Mouse (Mus musculus): ENCODE data around the gene Ehd1.

Gene Ehd1

DNA sequence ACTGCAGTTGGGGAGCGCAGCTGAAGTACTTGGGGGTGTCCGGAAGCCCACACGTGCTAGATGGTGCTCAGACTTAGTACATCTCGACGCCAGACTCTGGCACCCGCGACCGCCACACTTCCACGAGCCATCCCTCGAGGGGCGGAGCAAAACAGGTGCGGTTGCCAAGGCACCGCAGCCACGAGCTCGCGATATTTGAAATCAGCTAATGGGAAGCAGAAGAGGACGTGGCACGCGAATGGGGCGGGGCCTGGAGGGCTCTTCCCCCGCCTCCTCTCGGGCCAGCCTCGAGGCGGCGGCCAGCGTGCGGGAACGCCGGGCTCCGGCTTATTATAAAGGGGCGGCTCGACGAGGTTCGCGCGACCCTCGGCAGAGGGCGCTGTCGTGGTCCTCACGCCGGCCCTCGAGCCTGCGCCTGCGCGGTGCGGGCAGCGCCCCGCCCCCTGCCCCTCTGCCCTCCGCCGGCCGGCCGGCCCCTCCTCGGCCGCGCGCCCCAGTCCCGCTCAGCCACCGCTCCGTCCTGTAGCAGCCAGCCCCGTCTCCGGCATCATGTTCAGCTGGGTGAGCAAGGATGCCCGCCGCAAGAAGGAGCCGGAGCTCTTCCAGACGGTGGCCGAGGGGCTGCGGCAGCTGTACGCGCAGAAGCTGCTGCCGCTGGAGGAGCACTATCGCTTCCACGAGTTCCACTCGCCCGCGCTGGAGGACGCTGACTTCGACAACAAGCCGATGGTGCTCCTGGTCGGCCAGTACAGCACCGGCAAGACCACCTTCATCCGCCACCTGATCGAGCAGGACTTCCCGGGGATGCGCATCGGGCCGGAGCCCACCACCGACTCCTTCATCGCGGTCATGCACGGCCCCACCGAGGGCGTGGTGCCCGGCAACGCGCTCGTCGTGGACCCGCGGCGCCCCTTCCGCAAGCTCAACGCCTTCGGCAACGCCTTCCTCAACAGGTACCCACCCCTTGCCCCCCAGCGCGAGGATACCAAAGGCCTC, at the start of gene Ehd1:
Gene Ehd1 (plus strand): TSS at position 300 of the 996 bp plus-strand sequence.
- DNase-seq = peak; percentile 98 to 99

DNA sequence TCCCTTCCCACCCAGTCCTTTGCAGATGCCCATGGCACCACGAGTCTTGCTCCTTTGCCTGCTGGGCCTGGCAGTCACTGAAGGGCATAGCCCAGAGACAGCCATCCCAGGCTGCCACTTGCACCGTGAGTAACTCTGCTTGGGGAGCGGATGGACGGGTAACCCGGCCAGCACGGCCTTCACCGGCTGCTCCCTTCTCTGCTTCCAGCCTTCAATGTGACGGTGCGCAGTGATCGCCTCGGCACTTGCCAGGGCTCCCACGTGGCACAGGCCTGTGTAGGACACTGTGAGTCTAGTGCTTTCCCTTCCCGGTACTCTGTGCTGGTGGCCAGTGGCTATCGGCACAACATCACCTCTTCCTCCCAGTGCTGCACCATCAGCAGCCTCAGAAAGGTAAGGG, 49.8 kb upstream of the Ehd1 start:
- DNase-seq = no peak

DNA sequence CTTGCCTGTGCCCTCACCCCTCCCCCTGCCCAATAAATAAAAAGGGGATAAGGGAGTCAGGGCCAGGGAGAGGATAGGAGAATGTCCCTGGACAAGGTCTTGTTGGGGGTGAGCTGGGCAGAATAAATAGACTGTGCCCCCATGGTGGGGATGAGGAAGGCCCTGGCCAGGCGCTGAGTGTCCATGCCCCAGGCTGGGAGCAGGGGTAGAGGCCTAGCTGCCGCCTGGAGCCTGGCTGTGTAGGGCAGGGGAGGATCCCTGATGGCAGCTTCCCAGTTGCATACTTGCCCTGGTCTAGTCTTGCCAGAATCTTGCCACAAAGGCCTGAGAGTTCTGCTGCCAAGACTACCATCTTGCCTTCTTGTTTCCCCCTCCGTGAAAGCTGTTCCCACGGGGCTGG, 48.7 kb upstream of the Ehd1 start:
- no peak for DNase-seq

DNA sequence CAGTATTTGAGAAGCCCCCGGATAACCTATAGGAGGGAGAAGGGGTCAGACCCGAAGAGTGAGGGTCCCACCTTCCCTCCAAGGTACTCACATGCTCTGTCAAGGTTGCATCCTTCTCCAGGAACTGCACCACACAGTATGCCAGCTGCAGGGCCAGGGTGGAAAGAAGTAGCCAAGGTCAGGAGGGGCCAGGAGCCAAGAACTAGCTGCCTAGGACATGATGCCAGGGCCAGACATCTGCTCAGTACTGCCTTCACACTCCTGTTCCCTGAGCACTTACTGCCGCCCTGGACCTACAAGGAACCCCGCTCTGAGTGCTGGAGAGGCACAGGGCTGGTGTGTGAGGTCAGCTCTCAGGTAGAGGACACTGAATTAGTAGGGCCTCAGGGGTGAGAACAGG, 46.1 kb upstream of the Ehd1 start:
- no peak for DNase-seq

DNA sequence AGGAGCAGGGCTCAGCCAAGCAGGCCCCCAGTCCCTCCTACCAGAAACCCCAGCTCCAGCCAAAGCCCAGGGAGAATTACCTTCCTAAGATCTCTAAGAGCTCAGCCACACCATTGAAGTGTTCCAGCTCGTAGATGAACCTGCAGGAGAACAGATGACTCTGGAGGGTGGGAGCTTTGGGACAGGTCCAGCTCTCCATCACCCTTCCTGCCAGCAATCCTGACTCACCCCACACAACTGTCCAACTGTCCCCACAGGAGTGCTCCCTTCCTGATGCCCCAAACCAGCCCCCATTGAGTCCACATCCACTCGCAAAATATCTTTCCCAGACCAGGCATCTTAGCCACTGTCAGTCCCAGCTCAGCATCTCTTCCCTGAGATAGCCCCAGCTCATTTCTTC, 45.5 kb upstream of the Ehd1 start:
- no peak for DNase-seq

DNA sequence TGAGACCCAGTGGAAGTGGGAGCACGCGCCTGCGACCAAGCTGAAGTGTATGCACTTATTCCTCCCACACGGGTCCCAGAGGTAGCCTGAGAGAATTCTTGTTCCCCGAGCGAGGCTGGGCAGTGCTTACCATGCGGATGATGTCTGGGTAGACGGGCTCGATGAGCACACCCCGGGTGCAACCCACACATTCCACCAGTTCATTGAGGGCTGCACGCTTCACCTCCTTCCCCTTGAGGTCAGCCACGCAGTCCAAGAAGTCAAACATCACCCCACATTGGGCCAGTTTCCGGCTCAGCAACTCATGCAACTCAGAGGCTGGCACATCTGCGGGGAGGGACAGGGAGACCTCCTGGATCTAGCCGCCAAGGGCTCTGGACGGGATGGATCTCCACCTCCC, 42.9 kb upstream of the Ehd1 start:
- no peak for DNase-seq

DNA sequence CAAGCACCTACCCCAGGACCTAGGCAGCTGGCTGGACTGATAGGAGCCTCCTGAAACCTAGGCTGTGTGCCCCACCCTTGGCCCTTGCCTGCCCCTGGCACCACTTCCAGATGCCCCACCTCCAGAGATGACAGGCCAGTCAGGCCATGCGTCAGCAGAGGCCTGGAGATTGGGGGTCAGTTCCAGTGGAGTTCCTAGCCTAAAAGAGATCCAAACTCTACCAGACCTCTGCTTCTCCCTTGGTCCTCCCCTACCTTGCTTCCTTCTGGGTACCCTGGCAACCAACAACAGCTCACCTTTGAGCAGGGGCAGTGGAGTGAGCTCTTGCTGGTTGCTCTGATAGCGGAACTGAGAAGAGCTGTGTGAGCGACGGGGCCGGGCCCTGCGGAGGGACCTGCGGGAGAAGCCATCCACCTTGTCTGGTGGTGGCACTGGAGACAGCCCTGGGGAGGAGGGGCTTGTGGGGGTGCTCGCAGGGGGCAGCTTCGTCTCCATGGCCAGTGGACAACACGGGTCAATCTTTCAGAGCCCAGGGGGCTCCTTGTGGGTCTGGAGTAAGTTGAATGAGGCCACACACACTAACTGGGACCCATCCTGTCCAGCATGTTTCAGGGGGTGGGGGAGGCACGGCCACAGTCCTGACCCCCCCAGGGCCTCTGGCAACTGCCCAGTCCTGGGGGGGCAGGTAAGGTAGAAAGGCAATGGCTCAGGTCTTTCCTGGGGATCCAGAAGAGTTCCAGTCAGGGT, 42.0 kb upstream of the Ehd1 start:
- DNase-seq = peak; percentile 57 to 63

DNA sequence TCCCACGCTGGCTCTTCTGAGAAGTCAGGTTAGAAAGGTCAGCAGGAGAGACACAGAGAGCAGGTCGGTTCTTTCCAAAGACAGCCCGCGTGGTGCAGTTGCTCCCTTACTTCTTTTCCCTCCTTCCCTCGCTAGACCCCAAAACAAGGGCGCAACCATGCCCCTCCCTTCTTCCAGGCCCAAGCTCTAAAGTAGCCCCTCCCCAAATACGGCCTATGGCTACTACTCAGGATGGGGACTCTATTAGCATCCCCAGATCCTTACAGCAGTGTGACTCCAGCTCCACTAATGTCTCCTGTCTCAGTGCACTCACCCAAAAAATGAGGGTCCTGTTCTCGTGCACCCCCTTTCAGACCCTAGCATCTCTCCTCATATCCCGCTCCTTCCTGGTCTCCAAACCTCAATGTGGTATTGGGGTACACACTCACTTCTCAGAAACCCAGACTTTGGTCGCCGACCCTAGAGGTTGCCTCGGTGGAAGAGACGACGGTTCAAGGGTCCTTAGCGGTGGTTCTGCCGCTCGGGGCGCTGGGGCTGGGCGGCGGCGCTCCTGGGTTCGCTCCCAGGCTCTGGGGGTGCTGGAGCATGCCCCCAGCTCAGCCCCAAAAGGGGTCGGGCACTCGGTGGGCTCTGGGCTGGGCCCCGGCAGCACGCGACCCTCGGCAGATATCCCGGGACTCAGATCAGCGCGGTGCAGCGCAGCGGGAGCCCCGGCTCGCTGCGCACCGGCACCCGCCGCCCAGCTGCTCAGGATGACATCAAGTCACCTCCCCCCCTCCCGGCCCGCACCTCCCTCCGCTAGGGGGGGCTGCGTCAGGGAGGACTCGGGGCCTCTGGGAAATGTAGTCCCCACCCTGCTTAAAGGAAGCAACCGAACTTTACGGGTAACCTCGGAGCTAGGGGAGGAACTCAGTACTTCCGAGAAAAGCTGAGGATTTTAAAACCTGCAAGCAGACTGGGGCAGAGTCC, 41.2 kb upstream of the Ehd1 start, which contains the start of gene Ppp2r5b:
Gene Ppp2r5b (minus strand): TSS at position 789 of the 969 bp plus-strand sequence.
- peak; percentile 96 to 98 for DNase-seq

DNA sequence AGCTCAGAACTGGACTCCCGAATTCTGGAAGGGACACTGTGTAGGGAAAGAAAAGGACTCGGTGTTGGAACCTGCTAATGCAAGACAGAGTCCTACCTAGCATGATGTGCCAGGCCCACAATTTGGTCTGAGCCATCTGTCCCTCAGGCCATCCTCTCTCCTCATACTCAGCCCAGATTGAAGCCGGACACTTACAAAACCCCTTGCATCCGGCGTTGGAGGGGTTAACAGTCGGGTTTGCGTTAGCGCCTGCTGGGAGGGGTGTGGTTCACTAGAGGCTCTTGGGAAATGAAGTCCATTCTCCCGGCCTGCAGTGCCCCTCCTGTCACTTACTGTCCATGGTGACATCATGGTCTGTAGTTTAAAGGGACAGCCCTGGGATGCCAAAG, 40.5 kb upstream of the Ehd1 start:
- DNase-seq = peak; percentile 92 to 94

DNA sequence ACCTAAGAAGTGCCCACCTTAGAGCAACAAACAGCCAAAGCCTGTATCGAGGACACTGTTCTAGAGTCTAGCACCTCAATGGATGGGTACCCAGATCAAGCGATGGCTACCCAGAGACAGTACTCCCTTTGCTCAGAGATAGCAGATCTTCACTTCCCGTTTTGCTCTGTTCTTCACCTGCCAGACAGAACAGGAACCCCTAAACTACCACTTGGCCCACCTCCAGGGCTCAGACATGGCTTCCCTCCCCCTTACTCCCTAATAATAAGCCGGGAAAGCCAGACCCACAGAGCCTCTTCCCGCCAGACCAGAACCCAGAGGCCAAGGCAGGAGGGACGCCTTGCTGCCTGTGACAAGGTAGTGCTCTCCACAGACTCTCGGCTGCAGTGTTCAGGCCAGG, 39.7 kb upstream of the Ehd1 start:
- no peak for DNase-seq

DNA sequence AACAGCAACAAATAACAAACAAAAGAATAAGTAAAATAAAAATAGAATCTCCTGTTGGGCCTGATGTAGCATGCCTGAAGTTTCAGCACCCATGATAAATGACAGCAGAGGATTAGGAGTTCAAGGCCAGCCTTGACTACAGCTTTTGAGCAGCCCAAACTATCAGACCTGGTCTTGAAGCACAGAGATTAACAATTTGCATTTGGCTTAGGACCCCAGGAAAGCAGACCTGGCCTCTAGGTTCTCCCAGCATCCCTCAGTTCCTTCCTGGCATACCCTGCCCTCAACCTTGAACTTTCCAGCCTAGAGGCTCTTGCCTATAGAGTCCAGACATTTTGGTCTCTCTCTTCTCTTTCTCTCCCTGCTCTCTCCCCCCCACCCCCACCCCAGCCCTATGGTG, 37.8 kb upstream of the Ehd1 start:
- DNase-seq = no peak

DNA sequence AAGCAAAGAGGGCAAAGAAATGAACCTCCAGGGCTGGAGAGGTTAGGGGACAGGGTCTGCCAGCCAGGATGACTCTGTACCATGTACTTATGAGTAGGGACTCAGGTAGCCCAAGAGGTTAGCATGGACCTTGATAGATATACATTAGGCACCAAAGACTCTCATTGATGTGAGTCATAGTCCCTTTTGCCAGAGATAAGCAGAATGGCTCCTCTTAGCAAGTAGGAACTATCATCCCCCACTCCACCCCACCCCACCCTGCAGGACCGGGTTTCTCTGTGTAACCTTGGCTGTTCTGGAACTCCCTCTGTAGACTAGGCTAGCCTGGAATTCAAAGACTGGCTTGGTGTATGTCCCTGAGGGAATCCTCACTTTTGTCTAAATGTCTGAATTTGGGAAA, 36.4 kb upstream of the Ehd1 start:
- no peak for DNase-seq

DNA sequence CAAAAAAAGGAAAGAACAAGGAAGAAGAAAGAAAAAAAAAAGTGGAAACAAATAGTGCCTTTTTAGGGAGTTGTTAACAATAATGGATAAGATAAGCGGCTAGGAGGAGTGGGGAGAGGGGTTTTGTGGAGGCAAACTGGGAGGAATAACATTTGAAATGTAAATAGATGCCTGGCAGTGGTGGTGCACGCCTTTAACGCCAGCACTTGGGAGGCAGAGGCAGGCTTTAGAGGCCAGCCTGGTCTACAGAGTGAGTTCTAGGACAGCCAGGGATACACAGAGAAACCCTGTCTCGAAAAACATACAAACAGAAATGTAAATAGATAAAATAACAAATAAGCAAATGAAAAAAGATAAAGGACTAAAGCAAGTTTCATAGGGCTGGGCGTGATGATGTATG, 35.8 kb upstream of the Ehd1 start:
- DNase-seq = no peak

DNA sequence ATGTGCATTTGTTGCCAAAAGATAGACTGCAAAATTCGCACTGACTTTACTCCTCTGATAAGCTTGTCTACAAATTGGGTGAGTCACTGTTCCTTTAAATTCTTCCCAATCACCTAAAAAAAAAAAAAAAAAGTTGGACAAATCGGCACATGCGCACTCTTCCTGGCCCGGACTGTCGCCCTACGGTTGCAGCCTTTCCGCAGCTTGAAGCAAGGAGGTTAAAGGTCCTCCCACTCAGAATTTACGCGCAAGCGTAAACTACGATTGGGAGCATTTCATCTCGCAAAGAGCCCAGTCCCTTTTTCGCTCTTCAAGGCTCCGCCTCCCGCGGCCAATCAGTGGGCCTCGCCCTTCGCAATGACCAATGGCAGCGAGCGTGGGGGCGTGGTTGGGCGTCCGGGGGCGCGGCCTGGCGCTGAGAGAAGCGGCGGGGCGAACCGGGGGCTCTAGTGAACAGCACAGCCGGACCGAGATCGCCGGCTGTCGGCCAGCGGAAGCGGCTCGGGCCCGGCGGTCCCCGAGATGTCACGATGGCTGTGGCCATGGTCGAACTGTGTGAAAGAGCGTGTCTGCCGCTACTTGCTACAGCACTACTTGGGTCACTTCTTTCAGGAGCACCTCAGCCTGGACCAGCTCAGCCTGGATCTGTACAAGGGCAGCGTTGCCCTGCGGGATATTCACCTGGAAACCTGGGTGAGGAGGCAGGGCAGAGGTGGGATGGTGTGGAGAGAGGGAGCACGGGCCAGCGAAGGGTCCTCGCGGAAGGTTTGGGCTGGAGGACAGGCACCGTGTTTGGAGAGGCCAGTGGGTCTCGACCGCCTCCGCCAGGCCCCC, 35.0 kb upstream of the Ehd1 start, which contains the start of gene Atg2a:
Gene Atg2a (plus strand): TSS at position 395 of the 834 bp plus-strand sequence.
- DNase-seq = peak; percentile 99 to 100

DNA sequence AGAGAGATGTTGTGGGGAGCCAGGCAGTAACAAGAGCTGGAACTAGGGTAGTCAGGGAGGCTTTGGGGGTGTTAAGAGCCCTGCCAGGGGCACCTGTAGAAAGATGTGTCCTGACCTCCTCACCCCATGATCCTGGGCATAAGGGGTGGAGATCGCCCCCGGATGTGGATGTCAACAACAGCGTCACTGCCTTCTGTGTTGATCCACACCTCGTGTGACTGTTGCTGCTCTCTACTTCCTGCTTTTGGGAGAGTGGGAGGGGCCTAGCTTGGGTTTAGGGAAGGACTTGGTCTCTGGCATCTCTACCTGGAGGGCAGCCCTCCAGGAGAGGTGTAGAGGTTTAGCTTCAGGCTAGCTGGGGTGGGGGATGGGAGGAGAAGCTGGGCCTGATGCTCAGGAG, 34.2 kb upstream of the Ehd1 start:
- peak; percentile 77 to 85 for DNase-seq

DNA sequence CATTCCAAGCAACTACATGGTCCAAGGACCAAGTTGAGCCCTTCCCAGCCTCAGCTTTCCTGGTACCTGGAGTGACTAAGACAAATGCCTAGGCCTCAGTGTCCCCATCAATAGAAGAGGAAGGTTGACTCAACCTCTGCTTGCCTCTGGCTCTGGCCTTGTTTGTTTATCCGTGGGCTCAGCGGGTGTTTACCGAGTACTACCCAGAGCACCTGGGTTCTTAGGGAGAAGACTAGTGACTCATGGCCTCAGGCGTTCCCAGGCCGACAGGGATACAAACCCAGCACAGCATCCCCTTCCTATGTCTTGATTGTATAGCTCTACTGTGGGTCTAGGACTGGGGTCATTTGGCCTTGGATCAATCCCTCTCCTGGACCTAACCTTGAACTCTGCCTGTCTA, 33.3 kb upstream of the Ehd1 start:
- DNase-seq = no peak

DNA sequence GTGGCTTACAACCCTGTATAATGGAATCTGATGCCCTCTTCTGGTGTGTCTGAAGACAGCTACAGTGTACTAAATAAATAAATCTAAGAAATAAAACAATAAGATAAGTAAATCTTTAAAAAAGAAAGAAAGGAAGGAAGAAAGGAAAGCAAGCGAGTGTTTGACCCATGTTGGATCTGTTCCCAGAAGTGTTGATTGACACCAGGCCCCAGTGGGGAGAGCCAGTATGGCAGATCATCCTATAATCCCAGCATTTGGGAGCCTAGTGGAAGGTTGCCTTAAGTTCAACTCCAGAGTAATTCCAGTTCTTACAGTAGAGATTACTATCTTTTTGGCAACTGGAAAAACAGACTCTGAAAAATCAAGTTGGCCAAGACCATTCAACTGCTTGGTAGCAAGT, 30.7 kb upstream of the Ehd1 start:
- DNase-seq = no peak

DNA sequence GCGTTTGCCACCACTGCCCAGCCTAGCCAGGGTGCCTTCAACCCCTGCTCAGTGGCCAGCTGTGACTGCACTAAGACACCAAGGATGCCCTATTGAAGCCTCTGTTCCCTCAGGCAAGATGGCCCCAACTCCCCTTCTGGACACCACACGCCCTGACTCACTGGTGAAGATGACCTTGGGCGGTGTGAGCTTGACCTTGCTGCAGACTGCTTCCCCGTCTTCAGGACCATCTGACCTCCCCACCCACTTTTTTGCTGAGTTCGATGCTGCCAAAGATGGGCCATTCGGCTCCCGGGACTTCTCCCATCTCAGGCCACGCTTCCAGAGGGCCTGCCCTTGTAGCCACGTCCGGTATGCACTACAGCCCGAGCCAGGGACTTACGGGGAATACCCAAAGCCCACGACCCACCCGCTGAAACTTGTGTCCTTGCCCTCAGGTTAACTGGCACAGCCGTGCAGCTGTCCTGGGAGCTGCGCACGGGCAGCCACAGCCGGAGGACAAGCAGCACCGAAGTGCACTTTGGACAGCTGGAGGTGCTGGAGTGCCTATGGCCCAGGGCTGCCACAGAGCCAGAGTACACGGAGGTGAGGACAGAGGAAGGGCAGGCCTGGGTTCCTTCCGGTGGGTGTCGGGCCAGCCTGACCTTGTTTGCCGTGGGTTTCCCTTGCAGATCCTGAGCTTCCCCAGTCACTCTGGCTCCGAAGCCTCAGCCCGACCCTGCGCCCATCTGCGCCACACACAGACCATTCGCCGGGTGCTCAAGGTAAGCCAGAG, 28.8 kb upstream of the Ehd1 start:
- no peak for DNase-seq

DNA sequence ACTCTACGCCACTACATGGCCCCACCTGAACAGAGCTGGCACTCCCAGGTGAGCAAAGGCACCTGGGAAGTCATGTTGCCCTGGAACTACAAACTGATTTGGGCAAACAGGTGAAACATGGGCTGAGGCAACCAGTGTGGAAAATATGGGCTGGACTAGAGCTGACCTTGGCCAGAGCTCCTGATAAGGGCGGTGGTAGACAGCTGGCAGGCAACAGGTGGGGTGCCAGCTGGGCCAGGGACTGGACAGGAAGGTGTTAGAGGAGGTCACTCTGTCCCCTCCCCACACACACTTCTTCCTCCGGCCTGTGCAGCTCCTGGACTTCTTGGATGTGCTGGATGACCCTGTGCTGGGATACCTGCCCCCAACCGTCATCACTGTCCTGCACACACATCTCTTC, 23.5 kb upstream of the Ehd1 start:
- DNase-seq = no peak

DNA sequence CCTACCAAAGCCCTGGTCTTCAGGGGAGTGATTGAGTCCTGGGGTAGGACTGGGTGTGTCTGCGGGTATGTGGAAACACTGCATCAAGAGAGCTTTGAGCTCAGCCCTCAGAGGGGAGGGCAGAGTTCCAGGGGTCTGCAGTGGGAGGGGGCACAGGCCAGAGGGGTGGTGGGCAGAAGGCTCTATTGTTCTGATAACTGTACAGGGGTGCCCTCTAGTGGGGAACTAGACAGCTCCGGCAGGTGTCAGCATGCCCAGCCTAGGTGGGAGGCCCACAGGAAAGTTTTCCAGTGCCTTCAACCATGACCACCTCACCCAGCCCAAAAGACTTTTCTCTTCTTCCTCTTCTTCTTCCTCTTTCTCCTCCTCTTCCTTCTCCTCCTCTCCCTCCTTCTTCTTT, 16.1 kb upstream of the Ehd1 start:
- DNase-seq = no peak

DNA sequence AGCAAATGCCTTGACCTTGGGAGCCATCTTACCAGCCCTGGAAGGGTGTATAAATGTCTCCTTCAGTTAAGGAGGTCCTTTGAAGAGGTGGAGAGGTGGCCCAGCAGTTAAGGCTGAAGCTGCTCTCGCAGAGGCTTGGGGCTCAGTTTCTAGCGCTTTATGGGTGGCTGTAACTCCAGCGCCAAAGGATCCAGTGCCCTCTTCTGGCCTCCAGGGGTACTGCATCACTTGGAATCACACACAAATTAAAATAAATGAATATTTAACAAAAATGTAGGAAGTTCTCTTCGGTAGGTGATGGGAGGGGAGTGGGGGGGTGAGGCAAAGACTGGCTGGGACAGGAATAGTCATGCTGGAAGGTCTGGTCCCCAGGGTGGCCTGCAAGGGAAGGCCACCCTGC, 15.6 kb upstream of the Ehd1 start:
- no peak for DNase-seq

All from lung, adult 18-20 months (tissue).